Mouse (Mus musculus): Measurements from ENCODE around the gene 9630041A04Rik.

The 9630041A04Rik gene

DNA sequence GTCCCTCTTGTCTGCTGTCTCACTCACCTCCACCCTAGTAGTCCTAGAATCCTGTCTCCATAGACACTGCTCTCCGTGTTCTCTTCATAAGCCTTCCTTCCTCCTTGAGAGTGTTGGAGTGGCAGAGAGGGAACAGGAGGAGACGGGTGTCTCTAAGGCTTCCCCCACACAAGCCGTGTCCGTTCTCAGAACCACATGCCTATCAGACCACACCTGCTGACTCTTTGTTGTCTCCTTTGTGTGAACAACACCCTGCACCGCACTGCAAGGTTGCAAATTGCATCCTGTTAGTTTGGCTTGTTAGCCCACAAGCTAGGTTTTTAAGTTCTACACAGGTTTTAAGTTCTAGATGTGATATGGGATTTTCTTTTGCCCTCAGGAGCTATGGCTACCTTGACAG is 57.7 kb downstream of the 9630041A04Rik start:
- no peak for DNase-seq

GRCm38 (mm10) chr9:101922846-101923245 is 61.2 kb downstream of the 9630041A04Rik start:
- no peak for DNase-seq

DNA sequence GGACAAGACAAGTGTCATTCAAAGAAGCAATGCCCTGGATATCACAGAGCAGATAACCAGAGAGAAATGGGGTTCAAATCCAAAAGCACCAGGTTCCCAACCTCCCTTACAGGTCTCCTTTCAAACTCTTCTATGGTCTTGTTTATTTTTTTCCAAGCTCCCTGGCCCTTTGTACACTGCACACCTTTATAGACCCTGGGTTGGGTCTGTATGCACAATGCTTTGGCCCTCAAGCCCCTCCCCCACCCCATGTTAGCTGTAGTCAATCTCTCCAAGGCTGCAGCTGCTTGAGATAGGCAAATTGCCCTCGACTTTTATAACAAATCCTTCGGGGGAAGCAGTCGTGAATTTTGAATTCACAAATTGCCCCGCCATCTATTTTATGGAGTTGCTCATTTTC is 63.2 kb downstream of the 9630041A04Rik start:
- no peak for DNase-seq

DNA sequence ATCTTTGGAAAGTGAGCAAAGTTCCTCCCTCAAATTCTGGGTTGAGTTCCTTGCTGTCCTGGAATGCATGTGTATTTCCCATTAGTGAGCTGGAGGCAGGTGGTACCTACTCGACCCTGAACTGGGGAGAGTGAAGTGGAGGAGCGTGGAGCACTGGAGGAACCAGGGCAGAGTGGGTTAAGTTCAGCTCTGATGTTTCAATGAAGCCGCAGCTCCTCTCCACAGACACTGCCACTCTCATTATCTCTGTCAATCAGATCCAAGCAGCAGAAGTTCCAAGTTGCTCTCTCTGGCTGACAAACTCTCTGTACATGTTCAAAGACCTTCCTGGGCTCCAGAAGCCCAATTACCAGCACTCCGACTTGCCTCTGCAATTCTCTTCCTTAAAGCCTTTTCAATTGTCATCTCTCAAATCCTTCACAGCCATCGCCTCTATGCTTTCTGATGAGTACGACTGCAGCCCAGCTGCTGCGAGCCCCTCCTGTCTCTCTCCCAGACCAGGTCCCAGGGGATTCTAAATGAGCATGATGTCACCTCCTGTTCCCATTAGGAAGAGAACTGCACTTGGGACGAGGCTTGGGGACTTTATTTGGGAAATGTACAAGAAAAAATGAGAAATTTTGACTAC is 72.4 kb downstream of the 9630041A04Rik start:
- no peak for DNase-seq

DNA sequence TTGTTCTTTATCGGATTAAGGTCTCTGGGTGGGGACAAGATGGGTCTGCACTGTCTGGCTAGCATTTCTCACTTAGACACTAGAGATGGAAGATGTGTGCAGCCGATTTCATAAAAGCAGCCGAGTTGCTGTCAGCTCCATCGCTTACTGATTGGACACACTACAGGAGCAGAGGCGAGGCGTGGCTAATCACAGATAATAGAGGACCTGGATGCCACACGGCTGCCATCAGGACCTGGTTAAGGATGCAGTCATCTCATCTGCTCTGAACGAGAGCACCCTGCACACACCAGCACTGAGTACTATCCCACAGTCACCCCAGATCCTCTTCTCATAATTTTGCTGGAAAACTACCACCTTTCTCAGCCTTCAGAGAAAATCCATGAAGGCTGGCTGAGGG is 73.2 kb downstream of the 9630041A04Rik start:
- DNase-seq = no peak

DNA sequence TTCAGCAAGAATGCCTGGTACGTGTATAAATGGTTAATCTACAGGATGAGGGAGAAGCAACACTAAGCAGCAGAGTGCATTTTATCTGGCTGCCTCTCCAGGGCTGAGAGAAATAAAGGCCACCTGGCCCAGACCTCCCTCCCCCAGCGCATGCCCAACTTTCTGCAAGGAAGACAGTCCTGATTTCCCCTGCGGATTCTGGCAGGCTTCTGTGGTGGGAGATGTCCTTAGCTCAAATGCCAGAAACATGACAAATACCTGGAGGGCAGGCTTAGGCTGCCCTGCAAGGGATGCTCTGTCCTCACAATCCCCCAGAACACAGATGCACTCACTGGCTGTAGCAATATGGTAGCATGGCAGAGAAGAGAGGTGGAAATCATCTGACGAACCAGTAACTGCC is 76.4 kb downstream of the 9630041A04Rik start:
- no peak for DNase-seq

GRCm38 (mm10) chr9:101939006-101939405 is 77.4 kb downstream of the 9630041A04Rik start:
- no peak for DNase-seq

GRCm38 (mm10) chr9:101940182-101940581 is 78.5 kb downstream of the 9630041A04Rik start:
- DNase-seq = no peak

DNA sequence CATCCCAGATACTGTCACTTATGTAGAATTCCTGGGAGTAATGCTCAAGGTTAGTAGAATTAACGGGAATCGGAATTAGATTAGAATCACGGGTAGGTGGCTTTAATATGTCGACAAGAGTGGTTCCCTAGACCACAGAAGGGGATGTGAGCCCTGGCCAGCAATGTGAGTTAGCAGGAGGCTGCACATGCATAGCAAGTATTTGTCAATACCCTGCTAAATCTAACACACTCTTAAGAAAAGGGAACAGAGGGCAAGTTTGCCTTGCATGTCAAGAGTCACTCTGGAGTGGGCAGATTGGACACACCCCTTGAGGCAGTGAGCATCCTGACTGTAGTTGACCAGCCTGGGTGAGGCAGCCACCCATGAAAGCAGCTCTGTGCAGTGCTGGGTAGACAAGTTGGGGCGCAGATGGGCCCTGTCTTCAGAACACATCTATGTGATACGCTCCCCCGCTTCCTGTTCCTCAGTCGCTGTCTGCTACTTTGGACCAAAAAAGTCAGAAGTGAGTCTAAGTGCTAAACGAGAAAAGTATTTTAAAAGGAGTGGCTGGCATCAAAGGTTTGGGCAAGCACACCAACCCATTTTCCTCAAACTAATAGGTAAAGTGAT is 80.5 kb downstream of the 9630041A04Rik start:
- DNase-seq = no peak

- DNase-seq = no peak
Observed at GRCm38 (mm10) chr9:101945326-101945725, 83.7 kb downstream of the 9630041A04Rik start.

DNA sequence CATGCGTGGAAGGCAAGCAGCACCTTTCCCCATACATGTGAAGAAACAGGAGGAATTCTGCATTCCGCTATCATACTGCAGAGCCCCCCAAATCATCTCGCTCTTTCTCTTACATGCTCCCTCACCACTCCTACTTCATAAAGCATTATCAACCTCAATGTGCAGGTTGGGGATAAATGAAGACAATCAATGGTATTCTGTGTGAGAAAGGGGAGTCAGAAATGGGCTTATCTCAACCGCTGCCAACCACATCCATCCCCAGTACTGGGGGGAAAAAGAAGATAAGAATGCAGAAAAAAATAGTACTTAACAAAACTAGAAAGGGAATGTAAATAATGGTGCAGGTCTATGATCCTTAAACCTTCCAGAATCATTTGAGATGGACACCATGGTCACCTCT is 84.2 kb downstream of the 9630041A04Rik start:
- DNase-seq = no peak

- no peak for DNase-seq
Observed at GRCm38 (mm10) chr9:101950101-101950500, 88.5 kb downstream of the 9630041A04Rik start.

DNA sequence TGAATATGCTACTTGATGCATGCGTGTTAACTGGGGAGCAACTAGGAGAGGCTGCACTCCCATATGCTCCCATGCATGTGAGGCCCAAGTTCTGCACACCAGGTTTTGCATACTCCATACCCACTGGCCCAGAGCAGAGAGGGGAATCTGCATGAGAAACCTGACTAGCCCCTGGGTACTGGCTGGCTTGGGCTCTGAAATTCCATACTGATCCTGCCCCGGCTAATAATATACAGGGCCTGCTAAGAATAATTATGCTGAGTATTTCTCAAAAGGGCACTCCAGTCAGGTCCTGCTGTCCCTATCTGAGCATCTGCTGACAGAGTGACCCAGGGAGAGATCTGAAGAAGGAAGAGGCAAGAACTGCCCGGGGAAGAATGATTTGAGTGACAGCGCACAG is 92.9 kb downstream of the 9630041A04Rik start:
- no peak for DNase-seq

DNA sequence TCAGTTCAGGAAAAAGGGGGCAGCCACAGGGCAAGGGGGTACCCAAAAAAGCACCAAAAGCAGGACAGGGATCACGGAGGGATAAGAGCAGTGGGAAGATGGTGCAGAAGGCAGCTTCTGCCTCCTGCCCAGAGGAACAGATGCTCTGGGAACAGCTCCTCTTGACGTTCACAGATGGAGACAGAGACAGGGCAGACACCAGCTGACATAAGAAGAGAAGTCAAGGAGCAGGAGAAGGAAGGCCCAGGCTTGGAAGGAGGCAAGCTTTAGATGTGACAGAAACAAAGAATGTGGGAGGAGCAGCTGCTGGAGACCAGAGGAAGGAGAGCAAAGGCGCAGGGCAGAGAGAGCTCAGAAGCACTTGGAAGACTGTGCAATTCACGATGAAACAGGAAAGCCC is 94.6 kb downstream of the 9630041A04Rik start:
- peak; percentile 12 for DNase-seq

- no peak for DNase-seq
Observed at GRCm38 (mm10) chr9:101971806-101972205, 110.2 kb downstream of the 9630041A04Rik start.

DNA sequence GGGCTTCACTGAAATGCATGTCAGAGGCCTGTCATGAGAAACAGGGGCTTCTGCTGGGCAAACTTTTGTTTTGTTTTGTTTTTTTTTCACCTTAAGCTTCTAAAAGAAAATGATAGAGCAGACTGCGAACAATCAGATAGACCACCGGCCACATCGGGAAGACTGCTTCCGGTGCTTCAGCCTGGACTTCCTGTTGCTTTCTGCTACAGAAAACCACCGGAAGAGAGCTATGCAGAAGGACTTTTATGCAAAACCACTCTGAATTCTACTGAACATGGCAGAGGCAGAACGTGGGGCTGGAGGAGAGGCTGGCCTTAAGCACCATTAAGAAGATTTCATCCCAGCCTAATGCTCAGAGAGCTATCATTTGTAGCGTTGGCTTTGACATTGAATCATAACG is 110.7 kb downstream of the 9630041A04Rik start:
- no peak for DNase-seq

GRCm38 (mm10) chr9:101976884-101977465 is 115.3 kb downstream of the 9630041A04Rik start:
- peak; percentile 14 for DNase-seq

DNA sequence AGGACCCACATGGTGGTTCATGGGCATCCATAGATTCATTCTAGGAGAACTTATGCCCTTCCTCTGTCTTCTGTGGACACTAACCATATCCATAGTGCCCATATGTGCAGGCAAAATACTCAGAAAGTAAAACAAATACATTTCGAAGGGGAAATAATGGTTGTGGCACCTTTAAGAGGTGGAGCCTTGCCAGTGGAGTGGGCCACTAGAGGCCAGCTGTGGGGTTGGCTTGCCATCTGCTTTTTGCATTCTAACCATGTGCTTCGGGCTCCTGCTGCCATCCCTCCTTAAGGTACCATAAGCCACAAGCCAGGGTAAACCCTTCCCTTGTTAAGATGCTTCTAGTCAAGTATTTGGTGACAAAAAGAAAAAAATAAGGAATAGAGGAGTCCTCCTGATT is 119.5 kb downstream of the 9630041A04Rik start:
- DNase-seq = no peak

- DNase-seq = no peak
Observed at GRCm38 (mm10) chr9:101982378-101982777, 120.7 kb downstream of the 9630041A04Rik start.

GRCm38 (mm10) chr9:101986910-101987309 is 125.3 kb downstream of the 9630041A04Rik start:
- DNase-seq = no peak

GRCm38 (mm10) chr9:101990032-101990431 is 128.4 kb downstream of the 9630041A04Rik start:
- no peak for DNase-seq

GRCm38 (mm10) chr9:101990836-101991235 is 129.2 kb downstream of the 9630041A04Rik start:
- DNase-seq = no peak
